Mouse (Mus musculus) lung, embryonic 15.5 days (tissue): ENCODE results near the gene Cdr2l. TPM values are rescaled to one million over a fixed set of nuclear protein-coding genes. Genes with fewer than 3 reads are reported as not detected.

ENCODE experiments used
- ATAC-seq: fragments of 200-750 bp; cut with Nextera tagmentation; 2 replicates; pipeline ENCODE4 v1.8.0; 2017; ENCODE audit warnings: moderate number of reproducible peaks, borderline replicate concordance; ENCODE audit not compliant: low FRiP score, low TSS enrichment; ENCODE audit errors: extremely low read depth
- H3K27ac ChIP-seq: fragments of 300-500 bp; sonication (generic); 2 replicates; pipeline ENCODE4 v1.5.1; 2015; ENCODE audit warnings: moderate library complexity, mild to moderate bottlenecking, inconsistent platforms
- H3K27me3 ChIP-seq: fragments of 300-500 bp; sonication (generic); 2 replicates; pipeline ENCODE4 v1.6.1; 2015; ENCODE audit warnings: inconsistent platforms
- H3K36me3 ChIP-seq: fragments of 300-500 bp; sonication (generic); 2 replicates; pipeline ENCODE4 v1.6.1; 2015; ENCODE audit warnings: inconsistent platforms
- H3K4me1 ChIP-seq: fragments of 300-500 bp; sonication (generic); 2 replicates; pipeline ENCODE4 v1.6.1; 2015; ENCODE audit warnings: inconsistent platforms
- H3K4me2 ChIP-seq: fragments of 300-500 bp; sonication (generic); 2 replicates; pipeline ENCODE4 v1.6.1; 2015; ENCODE audit warnings: inconsistent platforms, mild to moderate bottlenecking, moderate library complexity
- H3K4me3 ChIP-seq: fragments of 300-500 bp; sonication (generic); 2 replicates; pipeline ENCODE4 v1.5.1; 2015; ENCODE audit warnings: mild to moderate bottlenecking, inconsistent platforms
- H3K9ac ChIP-seq: fragments of 300-500 bp; sonication (generic); 2 replicates; pipeline ENCODE4 v1.6.1; 2015; ENCODE audit warnings: inconsistent platforms
- H3K9me3 ChIP-seq: fragments of 300-500 bp; sonication (generic); 2 replicates; pipeline ENCODE4 v1.6.1; 2016; ENCODE audit warnings: inconsistent platforms
- WGBS: fragments of 180-500 bp; shearing (Covaris S2); methylation state at CpG from one replicate; pipeline ENCODE4 v1.1.7; 2015; 5-methylcytosine and 5-hydroxymethylcytosine counted together
- polyA plus RNA-seq: library from polyadenylated mRNA; unstranded; fragments of >200 nt; fragmentation: Nextera tagmentation; extraction: Ambion mirVana; gene quantifications from 2 replicates; pipeline ENCODE4 v1.2.1, GENCODE M21; 2015

The Cdr2l gene
- polyA plus RNA-seq, 1 experiment from 2014 or later = 15.3 TPM

DNA sequence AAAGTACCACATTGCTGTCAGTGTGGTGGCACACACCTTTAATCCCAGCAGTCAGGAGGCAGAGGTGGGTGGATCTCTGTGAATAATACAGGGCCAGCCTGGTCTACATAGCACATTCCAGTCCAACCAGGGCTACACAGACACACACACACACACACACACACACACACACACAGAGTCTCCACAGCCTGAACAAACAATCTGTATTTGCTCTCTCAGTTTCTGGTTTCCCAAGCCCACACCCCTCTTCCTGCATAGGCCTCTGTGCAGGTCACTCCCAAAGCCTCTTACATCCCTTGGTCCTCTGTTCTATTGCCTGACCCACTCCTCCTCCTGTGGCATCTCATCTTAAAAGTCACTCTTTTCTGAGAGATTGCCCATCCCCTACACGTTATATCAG is 9.7 kb upstream of the Cdr2l start:
- Histone ChIP-seq H3K4me2 (no peak overlapping the region), H3K4me1 (peaks cover 19% of the 10 kb centered on the region), H3K4me3 (no peak overlapping the region), H3K36me3 (no peaks in the 10 kb centered on the region), H3K27me3 (peaks cover 58% of the 10 kb centered on the region), H3K9ac (no peak overlapping the region), H3K9me3 (no peaks in the 10 kb centered on the region), H3K27ac (no peak overlapping the region)
- ATAC-seq = no peak
- 50% methylated on average over 1 of the region's 1 CpGs for WGBS

GRCm38 (mm10) chr11:115372737-115373136 is 9.0 kb upstream of the Cdr2l start:
- Histone ChIP-seq H3K27ac (no peak overlapping the region), H3K9ac (no peak overlapping the region), H3K4me2 (no peak overlapping the region), H3K36me3 (no peaks in the 10 kb centered on the region), H3K9me3 (no peaks in the 10 kb centered on the region), H3K4me1 (peaks cover 12% of the 10 kb centered on the region), H3K27me3 (peaks cover 51% of the 10 kb centered on the region), H3K4me3 (no peak overlapping the region)
- WGBS = 35% methylated on average over 2 of the region's 2 CpGs
- no peak for ATAC-seq

- Histone ChIP-seq H3K9me3 (no peaks in the 10 kb centered on the region), H3K9ac (0 out of 2 replicates have a peak overlapping the region, but pooled peaks have one; percentile 18), H3K4me1 (peaks cover 12% of the 10 kb centered on the region), H3K4me2 (peak overlapping the region; percentile 75), H3K4me3 (peak overlapping the region; percentile 31), H3K27ac (no peak overlapping the region), H3K27me3 (peaks cover 47% of the 10 kb centered on the region), H3K36me3 (no peaks in the 10 kb centered on the region)
- ATAC-seq = peak; percentile 60
- 1% methylated on average over 30 of the region's 30 CpGs for WGBS
Observed at GRCm38 (mm10) chr11:115373805-115374694, 7.7 kb upstream of the Cdr2l start.

DNA sequence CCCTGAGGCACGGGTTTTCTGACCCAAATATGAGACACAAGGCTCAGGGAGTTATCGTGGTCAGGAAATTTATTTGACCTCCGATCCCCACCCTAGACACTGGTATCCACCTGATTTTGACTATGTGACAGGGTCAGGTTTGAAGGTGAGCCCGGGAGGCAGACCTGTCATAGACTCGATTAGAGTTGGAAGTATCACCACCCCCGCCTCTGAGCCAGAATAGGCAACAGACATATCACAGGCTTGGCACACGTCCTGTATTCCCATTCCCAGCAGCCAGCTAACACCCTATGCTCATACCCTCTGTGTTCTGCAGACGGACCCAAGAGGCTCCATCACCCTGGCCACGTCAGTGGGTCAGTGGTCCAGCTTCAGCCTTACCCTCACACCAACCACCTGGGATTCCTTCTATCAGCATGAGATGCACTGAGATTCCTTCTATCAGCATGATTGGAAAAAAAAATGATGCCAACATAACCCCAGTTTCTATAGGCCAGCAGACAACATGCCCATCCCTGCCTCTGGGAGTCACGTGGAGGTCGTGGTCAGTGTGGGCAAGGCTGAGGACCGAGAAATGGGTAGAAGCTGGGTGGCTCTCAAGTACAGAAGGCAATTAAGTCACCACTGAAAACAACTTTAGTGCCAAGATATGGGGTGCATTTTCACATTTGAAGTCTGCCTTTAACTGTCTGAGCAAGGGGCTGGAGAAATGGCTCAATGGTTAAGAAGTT is 6.9 kb upstream of the Cdr2l start:
- Histone ChIP-seq H3K9ac (no peak overlapping the region), H3K4me1 (peaks cover 12% of the 10 kb centered on the region), H3K36me3 (no peaks in the 10 kb centered on the region), H3K27ac (no peak overlapping the region), H3K4me2 (peak overlapping the region; percentile 75), H3K9me3 (no peaks in the 10 kb centered on the region), H3K4me3 (peak overlapping the region; percentile 31; the same call in 1 of the 2 replicates), H3K27me3 (peaks cover 40% of the 10 kb centered on the region)
- 56% methylated on average over 12 of the region's 12 CpGs for WGBS
- ATAC-seq = no peak

DNA sequence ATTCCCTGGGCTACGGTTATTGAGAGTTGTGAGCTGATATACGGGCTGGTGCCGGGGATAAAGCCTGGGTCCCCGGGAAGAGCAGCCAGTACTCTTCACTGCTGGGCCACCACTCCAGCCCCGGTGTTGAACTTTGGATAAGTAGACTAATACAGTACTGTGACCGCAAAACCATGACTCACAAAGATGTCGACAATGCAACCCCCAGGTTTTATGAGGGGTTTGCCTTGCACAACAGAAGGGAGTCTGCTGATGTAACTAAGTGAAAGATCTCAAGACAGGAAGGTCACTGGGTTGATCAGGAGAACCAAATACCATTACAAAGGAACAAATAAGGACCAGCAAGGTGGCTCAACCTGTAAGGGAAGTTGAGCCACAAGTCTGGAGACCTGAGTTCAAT is 5.0 kb upstream of the Cdr2l start:
- Histone ChIP-seq H3K4me1 (peaks cover 16% of the 10 kb centered on the region), H3K4me2 (no peak overlapping the region), H3K9ac (no peak overlapping the region), H3K4me3 (no peak overlapping the region), H3K36me3 (no peaks in the 10 kb centered on the region), H3K9me3 (no peaks in the 10 kb centered on the region), H3K27me3 (peaks cover 30% of the 10 kb centered on the region), H3K27ac (no peak overlapping the region)
- WGBS = 59% methylated on average over 7 of the region's 7 CpGs
- no peak for ATAC-seq

DNA sequence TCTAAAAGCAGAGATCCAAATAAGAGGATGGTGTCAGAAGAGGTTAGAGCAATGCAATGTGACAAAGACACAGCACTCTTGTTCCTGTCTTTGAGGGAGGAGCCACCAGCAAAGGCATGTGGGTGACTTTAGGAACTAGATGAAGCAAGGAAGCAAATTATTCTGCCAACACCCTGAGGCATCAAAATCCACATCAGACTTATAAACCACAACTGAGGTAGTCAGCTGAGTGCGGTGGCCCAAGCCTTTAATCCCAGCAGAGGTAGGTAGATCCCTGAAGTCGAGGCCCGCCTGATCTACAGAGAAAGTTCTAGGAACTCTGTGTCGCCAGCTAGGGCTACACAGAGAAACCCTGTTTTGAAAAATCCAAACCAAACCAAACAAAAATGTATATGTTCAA is 4.5 kb upstream of the Cdr2l start:
- H3K36me3 ChIP-seq = no peaks in the 10 kb centered on the region
- H3K27ac ChIP-seq = no peak overlapping the region
- whole genome bisulfite sequencing = 88% methylated on average over 4 of the region's 4 CpGs
- H3K27me3 ChIP-seq = peaks cover 30% of the 10 kb centered on the region
- no peaks in the 10 kb centered on the region for H3K9me3 ChIP-seq
- H3K9ac ChIP-seq = no peak overlapping the region
- H3K4me3 ChIP-seq = no peak overlapping the region
- no peak overlapping the region for H3K4me2 ChIP-seq
- H3K4me1 ChIP-seq = peaks cover 17% of the 10 kb centered on the region
- no peak for ATAC-seq

DNA sequence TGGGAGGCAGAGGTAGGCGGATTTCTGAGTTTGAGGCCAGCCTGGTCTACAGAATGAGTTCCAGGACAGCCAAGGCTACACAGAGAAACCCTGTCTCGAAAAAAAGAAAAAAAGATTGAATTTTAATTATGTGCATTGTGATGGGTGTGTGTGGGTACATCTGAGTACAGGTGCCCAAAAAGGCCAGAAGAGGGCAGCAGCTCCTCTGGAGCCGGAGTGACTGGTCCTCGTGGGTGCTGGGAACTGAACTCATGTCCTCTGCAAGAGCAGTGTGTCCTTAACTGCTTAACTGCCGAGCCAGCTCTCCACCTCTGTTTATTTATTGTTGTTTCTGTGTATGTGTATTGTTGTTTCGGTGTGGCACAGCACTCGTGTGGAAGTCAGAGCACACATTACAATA is 3.9 kb upstream of the Cdr2l start:
- 74% methylated on average over 7 of the region's 7 CpGs for WGBS
- ATAC-seq = no peak
- Histone ChIP-seq H3K9ac (no peak overlapping the region), H3K27ac (no peak overlapping the region), H3K4me2 (no peak overlapping the region), H3K9me3 (no peaks in the 10 kb centered on the region), H3K4me3 (no peak overlapping the region), H3K4me1 (peaks cover 23% of the 10 kb centered on the region), H3K36me3 (no peaks in the 10 kb centered on the region), H3K27me3 (peaks cover 30% of the 10 kb centered on the region)

DNA sequence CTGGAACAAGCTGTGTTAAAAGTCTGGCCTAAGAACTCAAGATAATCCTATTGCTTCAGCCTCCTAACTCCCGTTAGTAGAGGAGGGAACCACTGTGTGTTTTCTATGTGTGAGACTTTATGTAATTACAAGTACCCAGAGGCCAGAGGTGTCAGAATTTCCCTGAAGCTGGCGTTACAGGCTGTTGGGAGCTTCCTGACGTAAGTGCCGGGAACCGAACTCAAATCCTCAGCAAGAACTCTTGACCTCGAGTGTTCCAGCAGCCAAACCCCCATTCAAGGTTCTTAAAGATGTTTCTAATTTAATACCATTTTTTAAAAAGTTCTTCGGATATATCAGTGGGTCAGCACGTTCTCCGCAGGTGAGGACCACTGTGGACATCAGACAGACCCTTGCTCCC is 440 bp upstream of the Cdr2l start:
- Histone ChIP-seq H3K4me1 (peaks cover 36% of the 10 kb centered on the region), H3K4me3 (peak overlapping the region; percentile 82), H3K9ac (no peak overlapping the region; the same call in 1 of the 2 replicates), H3K27me3 (no peaks in the 10 kb centered on the region), H3K4me2 (peak overlapping the region; percentile 82), H3K27ac (peak overlapping the region; percentile 52; the same call in 1 of the 2 replicates), H3K36me3 (no peaks in the 10 kb centered on the region), H3K9me3 (no peaks in the 10 kb centered on the region)
- WGBS = 11% methylated on average over 9 of the region's 9 CpGs
- ATAC-seq = no peak

DNA sequence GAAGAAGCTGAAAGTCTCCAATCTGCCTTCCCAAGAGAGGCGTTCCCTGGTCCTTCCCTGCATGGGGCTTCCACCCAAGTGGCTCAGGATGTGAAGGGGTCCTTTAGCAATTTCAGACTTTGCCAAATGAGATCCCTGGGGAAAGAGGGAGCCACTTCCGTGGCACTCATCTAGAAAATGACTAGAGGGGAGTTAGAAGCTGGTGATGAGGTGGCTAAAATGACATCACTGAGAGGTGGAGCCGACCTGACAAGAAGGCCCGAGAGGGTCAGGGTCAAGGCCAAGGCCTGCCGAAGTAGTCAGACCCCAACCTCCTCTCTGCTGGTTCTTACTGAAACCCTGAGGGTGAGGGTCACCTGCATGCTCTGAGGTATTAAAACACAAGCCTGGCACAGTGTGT is 1.2 kb downstream of the Cdr2l start:
- ATAC-seq = no peak
- no peaks in the 10 kb centered on the region for H3K27me3 ChIP-seq
- whole genome bisulfite sequencing = 9% methylated on average over 5 of the region's 5 CpGs
- peak overlapping the region; percentile 82 for H3K4me2 ChIP-seq
- peak overlapping the region; percentile 82 for H3K4me3 ChIP-seq
- peak overlapping the region; percentile 84 for H3K27ac ChIP-seq
- H3K9me3 ChIP-seq = no peaks in the 10 kb centered on the region
- H3K36me3 ChIP-seq = no peaks in the 10 kb centered on the region
- peaks cover 36% of the 10 kb centered on the region for H3K4me1 ChIP-seq
- H3K9ac ChIP-seq = peak overlapping the region; percentile 82

DNA sequence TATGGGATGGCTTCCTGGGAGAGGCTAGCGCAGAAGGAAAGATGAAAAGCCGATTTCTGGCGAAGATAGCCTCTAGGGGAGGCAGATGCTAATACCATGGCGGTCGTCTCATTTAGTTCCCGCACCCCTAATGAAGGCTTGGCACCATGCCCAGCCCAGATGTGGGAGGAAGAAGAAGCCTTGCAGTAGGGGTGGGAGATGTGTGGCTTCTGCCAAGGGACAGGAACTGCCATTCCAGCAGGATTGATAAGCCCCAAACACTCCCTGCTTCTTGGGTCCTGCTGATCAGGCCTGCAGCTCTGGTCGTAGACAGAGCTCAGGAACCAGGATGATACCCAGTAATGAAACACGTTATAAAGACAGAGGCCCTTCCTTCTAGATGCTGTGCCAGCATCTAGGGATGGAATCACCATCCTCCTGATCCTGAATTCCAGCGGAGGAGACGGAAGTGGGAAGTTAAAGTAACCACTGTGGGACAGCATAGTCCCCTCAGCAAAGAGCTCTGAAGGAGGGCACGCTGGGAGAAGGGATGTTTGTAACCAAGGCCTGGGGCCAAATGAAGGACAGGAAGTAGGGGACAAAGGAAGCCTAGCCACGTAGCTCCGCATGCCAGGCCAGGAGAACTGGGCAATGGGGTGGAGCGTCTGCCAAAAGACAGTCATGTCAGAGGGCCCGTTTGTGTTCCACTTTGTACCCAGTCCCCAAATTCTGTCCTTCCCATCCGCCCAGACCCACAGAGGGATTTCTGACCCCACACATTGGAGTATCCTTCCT is 2.2 kb downstream of the Cdr2l start:
- no peaks in the 10 kb centered on the region for H3K9me3 ChIP-seq
- peak overlapping the region; percentile 82 for H3K4me2 ChIP-seq
- H3K36me3 ChIP-seq = no peaks in the 10 kb centered on the region
- no peak overlapping the region for H3K9ac ChIP-seq
- peak overlapping the region; percentile 74 for H3K27ac ChIP-seq
- no peaks in the 10 kb centered on the region for H3K27me3 ChIP-seq
- H3K4me1 ChIP-seq = peaks cover 36% of the 10 kb centered on the region
- no peak for ATAC-seq
- H3K4me3 ChIP-seq = 0 out of 2 replicates have a peak overlapping the region, but pooled peaks have one; percentile 82
- WGBS = 37% methylated on average over 16 of the region's 16 CpGs

DNA sequence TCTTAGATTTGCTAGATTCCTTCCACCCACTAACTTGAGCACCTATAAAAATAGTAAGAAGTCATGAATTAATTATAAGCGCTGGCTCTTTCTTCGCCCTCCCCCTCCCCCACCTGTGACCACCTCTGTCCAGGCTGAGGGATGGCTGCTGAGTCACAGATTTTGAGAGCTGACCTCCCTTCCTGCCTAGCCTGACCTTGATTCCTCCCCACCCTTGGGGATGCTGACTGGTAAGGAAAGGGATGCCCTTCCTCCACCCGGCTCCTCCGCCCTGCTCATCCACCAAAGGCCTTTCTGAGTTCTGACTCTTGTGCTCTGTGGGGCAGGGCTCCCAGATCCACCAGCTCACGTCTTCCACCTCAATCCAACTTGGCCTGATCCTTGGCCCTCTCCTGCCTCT is 2.9 kb downstream of the Cdr2l start:
- Histone ChIP-seq H3K9me3 (no peaks in the 10 kb centered on the region), H3K4me3 (no peak overlapping the region), H3K4me2 (peak overlapping the region; percentile 82), H3K4me1 (peaks cover 36% of the 10 kb centered on the region), H3K27me3 (no peaks in the 10 kb centered on the region), H3K36me3 (no peaks in the 10 kb centered on the region), H3K27ac (peak overlapping the region; percentile 74), H3K9ac (no peak overlapping the region)
- no peak for ATAC-seq
- 75% methylated on average over 5 of the region's 5 CpGs for WGBS
